Mouse (Mus musculus) layer of hippocampus, adult 11-12 months (tissue): ENCODE measurements around the gene Phactr1.

ENCODE experiments used
- DNase-seq: peaks from one replicate; pipeline ENCODE4 v3.0.0; 2022; ENCODE audit warnings: low spot score

Gene Phactr1

DNA sequence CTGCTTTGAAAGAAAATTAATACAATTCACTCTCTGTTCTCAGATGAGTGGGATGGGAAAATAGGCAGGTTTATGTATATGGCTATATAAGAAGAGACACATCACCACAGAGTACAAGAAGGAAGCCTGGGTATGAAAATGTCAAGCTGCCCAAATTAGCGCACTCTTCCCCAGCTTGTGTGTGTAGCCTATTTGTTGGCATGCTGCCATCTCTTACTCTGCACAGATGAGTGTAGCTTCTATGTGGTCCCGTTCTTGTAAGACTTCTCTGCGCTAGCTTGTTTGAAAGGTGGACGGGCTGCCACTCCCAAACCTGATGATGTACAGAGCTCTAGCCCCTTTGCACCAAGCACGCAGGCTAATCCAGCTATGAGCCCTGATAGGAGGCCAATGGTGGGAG is 78.7 kb downstream of the Phactr1 start:
- DNase-seq: peak; percentile 32

DNA sequence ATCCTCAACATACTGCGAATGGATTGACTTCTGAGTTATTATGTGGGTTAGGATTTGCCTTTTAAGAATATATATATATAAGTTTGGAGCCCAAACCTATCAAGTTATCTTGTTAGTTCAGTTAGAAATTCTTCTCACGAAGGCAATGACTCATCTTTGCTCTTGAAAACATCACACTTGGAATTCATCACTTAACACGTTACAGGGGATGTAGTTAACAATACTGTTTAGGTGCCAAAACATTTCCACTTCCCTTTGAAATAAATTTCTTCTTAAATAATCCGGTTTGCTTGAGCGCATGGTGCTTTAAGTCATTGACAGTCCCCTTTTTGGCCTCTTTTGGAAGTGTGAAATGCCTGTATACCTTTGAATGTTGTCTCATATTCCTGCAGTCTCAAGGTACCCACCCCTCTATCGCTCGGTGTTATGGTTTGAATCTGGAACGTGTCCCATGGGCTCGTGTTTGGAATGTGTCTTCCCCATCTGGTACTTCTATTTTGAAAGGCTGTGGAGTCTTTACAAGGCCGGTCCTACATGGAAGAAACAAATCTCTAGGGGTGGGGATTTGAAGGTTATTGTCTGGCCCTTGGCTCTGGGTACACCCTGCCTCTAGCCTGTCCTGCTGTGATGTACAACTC is 80.6 kb downstream of the Phactr1 start:
- no peak for DNase-seq

DNA sequence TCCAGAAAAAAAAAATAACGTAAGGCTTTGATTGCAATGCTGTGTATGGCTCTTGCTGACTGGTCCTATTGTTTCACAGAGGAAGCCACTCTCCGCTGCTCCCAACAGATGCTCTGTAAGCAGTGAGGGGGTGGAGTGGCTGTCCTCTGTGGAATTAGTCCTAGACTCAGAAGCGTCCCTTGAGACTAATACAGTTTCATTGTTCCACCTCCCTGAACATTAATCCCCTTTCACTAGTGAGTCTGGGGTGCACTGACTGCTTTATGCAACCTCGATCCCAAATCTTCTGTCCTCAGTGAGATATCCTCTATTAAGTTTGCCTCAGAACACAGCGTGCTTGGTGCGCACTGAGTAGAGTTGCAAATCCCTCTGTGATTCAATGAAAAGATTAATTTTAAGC is 91.9 kb downstream of the Phactr1 start:
- DNase-seq: no peak

DNA sequence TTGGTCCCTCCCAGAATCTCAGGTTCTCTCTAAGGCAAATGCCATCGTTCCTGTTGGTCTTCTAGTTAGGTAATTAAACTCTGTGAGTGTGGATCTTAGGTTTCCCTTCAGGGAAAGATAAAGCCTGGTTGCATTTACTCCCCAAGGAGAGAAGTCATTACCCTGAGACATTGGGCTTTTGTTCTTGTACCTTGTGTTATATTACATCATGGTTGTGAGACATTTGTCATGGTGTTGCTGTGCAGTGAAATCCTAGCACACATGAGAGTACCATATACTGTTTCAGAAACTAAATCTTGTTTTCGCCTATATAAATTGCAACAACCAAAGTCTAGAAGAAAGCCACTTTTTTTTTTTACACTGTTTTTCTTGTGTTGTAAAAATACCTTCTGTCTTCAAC is 93.6 kb downstream of the Phactr1 start:
- DNase-seq: no peak

DNA sequence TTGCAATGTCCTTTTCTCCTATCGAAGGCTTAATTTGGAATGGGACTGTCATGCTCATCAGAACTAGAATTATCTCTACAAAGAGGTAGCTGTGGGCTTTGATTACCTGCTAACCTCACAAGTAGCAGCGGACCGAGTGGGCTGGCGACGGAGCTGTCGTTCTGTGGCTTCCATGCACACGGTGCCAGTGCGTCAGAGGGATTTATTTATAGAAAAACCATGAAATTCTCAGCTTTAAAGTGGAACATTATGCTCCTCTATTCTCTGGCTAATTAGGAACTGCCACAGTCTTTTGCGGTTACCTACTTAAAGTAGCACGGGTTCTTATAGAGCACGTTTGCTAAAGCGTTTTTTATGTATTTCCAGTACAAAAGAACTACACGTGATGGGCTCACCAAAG is 101.7 kb downstream of the Phactr1 start:
- no peak for DNase-seq

DNA sequence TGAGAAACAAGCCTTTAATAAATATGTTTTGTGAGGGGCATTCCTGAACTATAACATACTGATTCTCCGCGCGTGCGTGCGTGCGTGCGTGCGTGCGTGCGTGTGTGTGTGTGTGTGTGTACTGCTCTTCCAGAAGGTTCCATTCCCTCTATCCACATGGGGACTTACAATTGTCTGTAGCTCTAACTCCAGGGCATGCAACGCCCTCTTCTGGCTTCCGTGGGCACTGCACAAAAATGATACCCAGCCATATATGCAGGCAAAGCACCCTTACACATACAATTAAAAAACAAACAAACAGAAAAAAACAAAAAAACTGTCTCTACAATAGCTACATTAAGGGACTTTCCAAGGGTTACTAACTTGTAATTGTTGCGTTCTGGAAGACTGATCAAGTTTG is 108.8 kb downstream of the Phactr1 start:
- DNase-seq: peak; percentile 45

DNA sequence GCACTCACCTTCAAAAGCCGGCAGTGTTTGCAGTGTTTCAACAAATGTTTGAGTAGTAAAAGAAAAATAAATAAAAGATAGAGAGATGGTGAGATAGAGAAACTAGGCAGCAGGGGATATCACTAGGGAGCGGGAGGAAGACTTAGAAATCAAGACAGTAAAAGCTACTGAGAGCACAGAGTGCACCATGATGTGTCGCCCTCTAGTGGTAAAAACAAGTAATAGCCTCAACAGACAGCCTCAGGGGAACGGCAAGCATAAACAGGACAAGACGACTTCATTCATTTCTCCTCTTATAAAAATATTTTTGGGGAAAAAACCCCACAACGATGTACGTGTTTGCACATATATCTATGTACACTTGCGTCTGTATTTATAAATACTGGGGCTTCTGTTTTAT is 111.9 kb downstream of the Phactr1 start:
- no peak for DNase-seq

DNA sequence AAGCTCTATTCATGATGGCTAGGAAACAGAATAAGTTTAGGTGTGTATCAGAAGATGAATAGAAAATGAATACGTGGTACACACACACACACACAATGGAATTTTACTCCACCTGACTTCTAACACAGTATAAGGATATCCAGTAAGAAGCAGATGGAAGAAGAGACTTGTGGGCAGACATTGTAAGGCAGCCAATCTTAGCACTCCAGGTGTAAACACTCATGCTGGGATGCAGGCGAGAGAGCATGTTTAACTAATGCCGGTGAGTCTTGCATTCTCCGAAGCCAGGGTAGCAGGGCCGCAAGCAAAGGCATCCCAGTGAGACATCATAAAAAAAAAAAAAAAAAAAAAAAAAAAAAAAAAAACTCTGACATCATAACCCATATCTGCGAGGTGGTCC is 120.1 kb downstream of the Phactr1 start:
- DNase-seq: no peak

DNA sequence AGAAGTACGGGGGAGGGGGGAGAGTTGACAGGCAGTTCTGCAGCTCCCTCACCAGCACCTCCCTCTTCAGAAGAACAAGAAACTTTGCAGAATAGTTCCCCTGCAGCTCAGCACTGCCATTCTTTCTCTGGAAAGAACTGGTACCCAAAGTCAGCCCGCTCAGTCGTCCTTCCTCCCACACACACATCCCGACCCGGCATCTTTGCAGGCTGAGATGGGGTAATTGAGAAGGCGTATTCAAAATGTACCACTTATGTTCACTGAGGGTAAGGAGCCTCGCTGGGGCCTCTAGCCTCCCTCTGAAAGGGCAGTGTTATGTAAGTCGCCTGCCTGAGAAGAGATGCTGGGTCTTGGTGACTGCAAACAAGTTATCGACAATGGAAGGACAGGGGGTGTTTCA is 123.9 kb downstream of the Phactr1 start:
- no peak for DNase-seq

DNA sequence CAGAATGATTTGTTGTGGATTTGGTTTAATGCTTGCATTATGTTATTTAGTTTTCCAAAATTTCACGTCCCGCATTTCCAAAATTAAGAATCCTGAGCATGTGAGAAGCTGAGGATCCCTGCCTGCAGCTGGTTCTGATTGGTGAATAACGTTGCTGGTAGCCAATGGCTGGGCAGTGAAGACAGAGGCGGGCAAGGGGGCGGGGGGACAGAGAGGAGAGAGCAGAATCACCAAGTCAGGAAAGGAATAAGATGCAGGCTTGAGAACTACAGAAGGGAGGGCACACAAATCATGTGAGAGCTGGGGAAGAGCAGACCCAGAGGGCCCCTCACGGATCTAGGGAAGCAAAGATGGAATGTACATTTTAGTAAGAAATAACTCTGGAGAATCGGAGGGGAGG is 132.3 kb downstream of the Phactr1 start:
- no peak for DNase-seq

DNA sequence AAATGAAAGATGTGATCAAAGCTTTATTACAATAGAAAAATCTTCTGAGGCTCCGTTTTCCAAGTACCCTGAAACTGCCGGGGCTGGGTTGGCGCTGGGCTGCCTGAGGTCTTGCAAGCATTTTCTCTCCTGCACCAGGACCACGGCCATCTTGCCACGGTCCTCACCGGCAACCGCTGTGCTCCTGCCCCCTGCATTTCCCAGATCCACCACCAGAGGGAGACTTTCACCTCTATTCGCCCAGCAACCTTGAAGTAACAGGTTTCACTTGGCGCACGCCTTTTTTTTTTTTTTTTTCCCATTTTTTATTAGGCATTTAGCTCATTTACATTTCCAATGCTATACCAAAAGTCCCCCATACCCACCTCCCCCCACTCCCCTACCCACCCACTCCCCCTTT is 138.0 kb downstream of the Phactr1 start:
- peak; percentile 52 for DNase-seq

DNA sequence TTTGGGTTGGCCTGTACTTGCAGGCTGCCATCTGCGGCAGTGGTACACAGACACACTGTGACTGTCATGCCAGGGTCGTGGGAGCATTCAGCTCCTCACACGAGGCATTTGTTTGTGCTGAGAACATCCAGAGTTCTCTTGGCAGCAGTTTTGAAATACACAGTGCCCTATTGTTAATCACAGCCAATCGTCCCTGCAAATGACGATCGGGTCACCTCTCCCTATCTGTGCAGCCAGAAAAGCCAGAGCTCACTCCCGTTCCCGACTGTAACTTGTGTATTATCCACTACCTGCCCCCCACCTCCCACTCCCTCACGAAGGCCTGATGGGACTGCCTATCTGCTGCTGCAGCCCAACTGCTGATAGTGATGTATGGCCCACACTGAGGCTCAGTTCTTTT is 140.1 kb downstream of the Phactr1 start:
- DNase-seq: peak; percentile 52

DNA sequence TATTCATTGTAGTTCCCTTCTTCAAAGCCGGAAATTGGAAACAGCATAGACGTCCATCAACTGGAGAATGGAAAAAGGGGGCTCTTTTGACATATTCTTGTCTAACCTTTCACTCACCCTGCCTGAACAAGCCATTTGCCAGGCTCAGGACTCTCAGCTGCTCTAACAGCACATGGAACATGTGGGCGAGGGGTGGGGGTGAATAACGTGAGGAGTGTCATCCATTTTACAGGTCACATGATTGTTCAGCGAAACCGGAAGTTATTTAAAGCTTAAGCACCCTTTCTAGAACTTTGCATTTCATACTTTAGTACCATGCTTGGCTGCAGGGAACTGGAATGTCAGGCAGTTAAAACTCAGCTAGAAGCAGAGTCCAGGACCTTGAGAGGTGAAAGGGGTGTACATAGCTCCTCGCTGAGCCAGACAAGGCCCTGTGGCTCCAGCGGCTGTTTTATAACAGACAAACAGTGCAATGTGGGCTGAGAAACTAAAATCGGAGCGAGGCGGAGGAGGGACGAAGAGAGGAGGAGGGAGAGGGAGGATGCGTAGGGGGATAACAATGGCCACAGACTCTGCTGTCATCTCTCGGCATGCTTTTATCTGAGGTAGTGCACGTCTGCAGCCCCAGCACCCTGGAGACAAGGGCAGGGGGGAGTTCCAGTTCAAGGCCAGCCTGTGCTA is 141.1 kb downstream of the Phactr1 start:
- DNase-seq: no peak

DNA sequence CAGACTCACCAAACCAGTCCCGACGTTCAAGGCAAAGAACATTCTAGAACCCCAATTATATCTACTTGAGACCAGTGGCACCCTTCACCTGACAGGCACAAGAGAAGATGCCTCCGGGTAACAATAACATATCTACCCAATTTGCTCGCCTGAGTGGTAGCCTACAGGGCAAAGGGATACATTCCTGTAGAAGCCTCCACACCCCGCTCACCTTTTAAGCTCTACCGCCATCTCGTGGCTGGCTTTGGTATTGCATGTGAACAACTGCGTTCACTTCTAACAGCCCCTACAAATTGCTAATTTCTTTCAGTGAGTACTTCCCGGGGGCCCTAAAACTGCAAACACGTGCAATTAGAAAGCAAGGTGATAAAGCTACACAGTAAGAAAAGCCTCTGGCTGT is 142.1 kb downstream of the Phactr1 start:
- DNase-seq: peak; percentile 85

DNA sequence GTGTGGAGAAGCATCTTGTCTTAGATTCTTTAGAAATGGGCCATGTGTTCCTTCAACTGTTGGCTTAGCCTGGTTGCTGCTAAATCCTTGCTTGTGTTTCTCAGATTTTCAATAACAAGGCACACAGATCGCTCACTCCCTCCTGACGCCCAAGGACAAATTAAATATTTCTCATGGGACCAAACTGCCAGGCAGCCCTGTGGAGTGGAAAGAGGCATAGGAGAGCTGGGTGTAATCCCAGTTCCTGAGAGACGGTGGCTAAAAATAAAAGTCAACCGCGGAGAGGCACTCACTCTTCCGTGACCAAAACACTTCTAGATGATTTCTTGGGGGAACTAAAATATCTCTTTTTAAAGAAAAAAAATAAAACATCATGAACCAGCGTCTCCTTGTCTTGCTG is 143.5 kb downstream of the Phactr1 start:
- DNase-seq: no peak

DNA sequence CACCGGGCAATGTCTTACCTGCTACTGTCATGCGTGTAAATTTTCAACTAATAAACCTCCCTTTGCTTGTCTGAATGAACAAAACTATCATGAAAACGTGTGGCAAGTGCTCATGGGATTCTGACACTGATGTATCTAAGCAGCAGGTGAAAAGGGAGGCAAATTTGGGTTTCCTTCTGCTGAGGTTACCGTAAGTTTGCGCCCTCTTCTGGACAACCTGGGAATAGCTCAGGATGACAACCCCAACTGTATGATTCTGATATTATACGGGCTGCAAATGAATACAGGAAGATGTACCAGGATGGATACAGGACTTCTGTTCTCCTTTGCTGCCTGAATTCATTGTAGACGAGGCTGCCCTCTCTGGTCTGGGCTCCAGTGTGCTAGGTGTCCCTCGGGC is 146.2 kb downstream of the Phactr1 start:
- DNase-seq: no peak

DNA sequence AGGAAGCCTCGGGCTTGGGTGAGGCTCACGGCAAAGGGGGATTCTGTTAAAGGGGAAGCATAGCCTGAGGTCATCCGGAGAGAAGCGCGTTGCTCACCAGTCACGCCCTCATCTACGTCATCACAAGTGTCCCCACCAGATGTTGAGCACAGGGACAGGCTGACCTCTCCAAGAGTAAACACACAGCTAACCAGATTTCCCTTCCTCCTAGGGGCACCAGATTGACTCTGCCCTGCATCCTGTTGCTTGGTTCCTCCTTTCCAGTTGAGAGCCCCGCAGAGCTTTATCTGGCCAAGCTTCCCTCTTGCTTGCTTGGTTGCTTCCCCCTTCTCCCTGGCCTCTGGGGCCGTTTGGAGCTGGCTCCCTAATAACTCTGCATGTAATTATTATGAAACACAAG is 148.6 kb downstream of the Phactr1 start:
- DNase-seq: no peak

DNA sequence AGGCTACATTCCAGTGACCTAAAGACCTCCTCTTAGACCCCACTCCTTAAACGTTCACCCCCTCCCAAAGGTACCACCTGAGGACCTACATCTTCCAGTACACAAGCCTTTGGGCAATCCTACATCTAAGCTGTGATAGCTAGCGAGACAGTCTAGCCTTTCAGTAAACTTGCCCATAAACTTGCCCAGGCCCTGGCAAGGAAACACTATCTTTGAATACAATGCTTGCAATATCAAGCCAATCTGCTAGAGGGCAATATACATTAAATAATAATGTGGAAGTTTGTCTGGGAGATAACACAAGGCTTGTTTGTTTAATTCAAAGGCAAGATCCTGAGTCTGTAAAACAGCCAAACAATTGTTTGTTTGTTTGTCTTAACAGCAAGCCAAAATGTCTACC is 155.0 kb downstream of the Phactr1 start:
- no peak for DNase-seq

DNA sequence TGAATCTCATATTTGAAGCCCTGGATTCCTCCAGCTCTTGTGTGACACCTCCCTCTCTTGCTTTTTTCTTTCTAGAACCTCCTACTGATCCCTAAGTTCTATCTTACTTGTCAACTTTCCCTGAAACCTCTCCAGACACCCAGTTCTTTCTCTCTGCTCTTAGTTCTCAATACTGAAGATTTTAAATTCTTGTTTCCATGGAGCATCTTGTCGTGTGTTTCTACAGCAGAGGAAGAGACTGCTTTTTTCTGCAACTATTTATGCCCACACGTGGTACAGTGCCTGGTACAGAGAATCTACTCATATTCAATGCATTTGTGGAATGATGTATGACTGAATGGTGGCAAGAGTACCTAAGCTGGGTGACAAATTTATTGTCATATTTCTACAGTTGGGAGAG is 158.9 kb downstream of the Phactr1 start:
- no peak for DNase-seq

DNA sequence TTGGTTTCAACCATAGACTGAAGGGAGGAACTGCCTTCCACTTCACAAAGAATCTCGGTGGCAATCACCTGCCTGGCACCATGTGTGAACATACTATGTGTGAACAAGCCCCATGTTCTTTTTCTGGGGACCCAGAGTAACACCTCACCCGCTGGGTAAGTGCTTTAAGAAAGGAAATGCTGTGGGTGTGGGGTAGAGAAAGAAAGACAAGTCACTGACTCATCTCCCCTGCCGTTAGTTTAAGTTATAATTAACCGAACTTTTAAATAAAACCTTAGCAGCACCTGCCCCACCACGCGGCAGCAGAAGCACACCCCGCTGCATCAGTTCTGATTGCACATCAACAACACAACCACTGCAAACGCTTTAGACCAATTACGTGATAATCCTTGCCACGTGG is 171.7 kb downstream of the Phactr1 start:
- DNase-seq: no peak

DNA sequence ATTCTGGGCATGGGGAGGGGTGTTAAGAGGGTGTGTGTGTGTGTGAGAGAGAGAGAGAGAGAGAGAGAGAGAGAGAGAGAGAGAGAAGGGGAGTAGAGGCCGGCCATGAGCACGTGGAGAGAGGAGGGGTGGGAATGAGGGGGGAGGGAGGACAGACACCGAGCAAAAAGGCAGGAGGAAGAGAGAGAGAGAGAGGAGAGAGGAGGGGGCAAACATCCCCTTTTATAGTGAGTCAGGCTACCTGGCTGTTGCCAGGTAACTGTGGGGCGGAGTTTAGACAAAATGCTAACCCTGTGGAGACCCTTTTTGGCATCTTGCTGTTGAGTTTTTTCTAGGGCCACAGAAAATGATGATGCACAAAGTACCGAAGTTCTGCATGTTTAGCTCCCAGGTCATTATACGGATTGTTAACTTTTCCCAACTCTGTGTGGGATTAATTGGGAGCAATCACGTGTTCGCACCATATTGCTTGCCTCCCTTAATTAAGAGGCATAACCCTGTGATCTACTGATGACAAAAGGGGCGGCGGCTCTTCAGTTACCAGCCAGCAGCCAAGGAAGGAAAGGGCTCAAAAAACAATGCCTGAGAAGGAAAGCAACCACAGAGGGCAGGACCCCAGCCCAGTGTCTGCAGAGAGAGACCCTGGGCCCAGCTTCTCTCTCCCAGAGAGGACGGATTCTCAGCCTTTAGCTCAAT is 173.6 kb downstream of the Phactr1 start:
- no peak for DNase-seq

DNA sequence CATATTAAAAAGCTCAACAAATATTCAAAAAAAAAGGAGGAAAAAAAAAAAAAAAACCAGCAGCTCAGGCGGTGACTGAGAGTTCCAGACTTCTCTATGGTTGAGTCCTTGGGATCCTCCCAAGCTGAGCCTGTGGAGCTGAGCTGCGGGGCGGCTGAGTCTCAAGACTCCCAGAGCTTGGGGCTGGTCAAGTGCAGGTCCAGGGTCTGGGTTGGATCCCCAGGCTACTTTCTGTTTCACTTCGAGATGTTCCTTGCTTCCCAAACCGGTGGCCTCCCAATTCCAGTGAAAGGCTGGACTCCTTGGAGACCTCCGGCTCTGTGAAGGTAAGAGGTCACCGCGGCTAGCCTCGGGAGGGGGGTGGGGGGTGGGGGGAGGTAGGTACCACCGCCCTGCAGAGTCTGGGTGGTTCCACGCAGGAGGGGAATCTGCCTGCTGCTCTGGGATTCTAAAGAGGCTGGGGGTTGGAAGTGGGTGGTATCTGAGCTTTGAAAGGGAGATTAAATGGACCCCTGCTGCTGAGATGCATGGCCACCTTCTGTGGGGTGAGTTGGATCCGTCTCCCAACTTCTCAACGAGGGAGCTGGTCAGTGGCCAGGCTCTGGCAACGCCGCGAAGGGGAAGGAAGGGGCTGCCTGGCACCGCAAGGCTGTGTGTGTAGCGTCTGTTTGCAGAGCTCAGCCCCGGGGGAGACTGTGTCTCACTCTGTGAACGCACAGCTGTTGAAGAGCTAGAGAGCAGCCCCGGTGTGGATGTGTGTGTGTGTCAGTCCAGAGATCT is 185.9 kb downstream of the Phactr1 start:
- DNase-seq: peak; percentile 65

DNA sequence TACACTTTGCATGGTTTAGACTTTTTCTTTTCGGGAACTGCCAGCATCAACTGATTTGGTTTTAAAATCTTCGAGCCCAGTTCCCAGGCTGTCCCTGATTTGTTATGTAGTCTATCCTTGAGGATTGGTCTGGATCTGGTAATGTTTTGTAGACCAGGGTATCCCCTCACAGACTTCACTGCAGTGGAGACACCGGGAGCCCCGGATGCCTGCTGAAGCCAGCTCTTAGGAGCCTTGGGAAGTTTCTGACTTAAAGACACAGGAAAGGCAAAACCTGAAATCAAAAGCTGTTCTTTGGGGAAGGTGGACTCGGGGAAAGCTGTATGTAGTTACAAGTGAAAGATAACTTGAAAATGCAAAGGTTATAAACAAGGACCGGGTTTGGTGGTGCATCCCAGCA is 186.6 kb downstream of the Phactr1 start:
- no peak for DNase-seq
